In the genomic region with DNA sequence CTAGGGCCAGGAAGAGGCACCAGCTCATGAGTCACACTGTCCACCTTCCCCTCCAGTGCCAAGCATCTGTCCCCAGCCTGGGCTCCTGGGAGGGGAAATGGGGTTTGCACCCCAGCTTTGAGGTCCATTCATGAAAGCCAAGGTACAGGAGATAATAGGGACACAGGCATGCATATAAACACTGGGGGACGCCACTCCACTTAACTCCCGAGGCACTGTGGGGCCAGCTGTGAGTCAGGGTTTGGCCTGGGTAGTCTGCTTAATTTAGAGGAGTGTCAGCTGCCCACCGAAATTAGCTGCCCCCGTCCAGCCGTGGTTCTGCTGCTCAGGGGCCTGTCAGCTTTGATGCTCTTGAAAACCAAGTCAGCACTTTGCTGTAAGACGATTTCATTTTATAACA, we compare ENCODE assay signal across 17 mouse cellular contexts.
"Had no signal": no experiment of that assay in that cellular context is flagged by ENCODE, and none has a peak within 500 bp of the region (broad histone marks: within the 10 kb centered on the region; RNA-seq: fewer than 3 reads in every experiment).

No protein-coding gene starts in this region.

- H3K9ac ChIP-seq: liver, embryonic 13.5 days had no signal

- H3K36me3 ChIP-seq: liver, embryonic 13.5 days had no signal

- H3K27me3 ChIP-seq: liver, embryonic 13.5 days had no signal

- H3K4me1 ChIP-seq: liver, embryonic 13.5 days had no signal

- H3K9me3 ChIP-seq: liver, embryonic 13.5 days had no signal

- DNase-seq: kidney, postnatal 36 days; layer of hippocampus, postnatal 36 days; liver, embryonic 13.5 days; lung, adult 2 months; lung, postnatal 14 days; lung, postnatal 4 days; midbrain, embryonic 14.5 days; right cerebral cortex, adult 18-20 months; right cerebral cortex, postnatal 14 days; right cerebral cortex, postnatal 4 days; thymus, adult 2 months; thymus, postnatal 14 days; thymus, postnatal 4 days had no signal

- H3K4me3 ChIP-seq: left cerebral cortex, adult 2 months; liver, embryonic 13.5 days had no signal

- H3K4me2 ChIP-seq: liver, embryonic 13.5 days; midbrain, embryonic 11.5 days had no signal

- H3K27ac ChIP-seq: kidney, postnatal 0 days; left cerebral cortex, adult 2 months; liver, embryonic 13.5 days; stomach, postnatal 0 days had no signal
